Comparison of ENCODE assay signal across 20 mouse cellular contexts in genomic region chr8:9428846-9429245, GRCm38 (mm10).
DNase-seq lines count a peak whose midpoint lies in the region; TF ChIP-seq lines count a peak whose summit lies in the region.
"Had no signal": no experiment of that assay in that cellular context is flagged by ENCODE, and none has a peak within 500 bp of the region (broad histone marks: within the 10 kb centered on the region; RNA-seq: fewer than 3 reads in every experiment).

No protein-coding gene starts in this region.

- H3K36me3 ChIP-seq in testis, adult 2 months (ENCODE audit: control insufficient read depth, insufficient read depth, low read length) = no peaks in the 10 kb centered on the region
- H3K36me3 ChIP-seq: embryonic facial prominence, embryonic 13.5 days; forebrain, embryonic 12.5 days; heart, embryonic 10.5 days; hindbrain, embryonic 13.5 days had no signal

- DNase-seq in testis, postnatal 10 days (ENCODE audit: low spot score) = no peak
- DNase-seq in cerebellum, adult 2 months = peak; percentile 50 to 69
- DNase-seq in cerebellum, postnatal 10 days = peak; percentile 48 to 50
- DNase-seq in urinary bladder, postnatal 10 days (ENCODE audit: low spot score) = no peak
- no peak for DNase-seq in lung, adult 2 months
- DNase-seq in spleen, postnatal 10 days (ENCODE audit: low spot score in 2 of 2) = no peak
- DNase-seq: adrenal gland, adult 2 months; adrenal gland, postnatal 25 days; gastrocnemius, postnatal 10 days; heart, adult 18-20 months; heart, postnatal 14 days; kidney, adult 11 months had no signal

- peak overlapping the region; percentile 51 for H3K4me3 ChIP-seq in testis, adult 2 months (ENCODE audit: control insufficient read depth, low read depth, low read length)
- H3K4me3 ChIP-seq in cerebellum, adult 2 months (replicated peaks; ENCODE audit: insufficient read depth, low read depth, low read length) = no peak overlapping the region
- H3K4me3 ChIP-seq in lung, adult 2 months (replicated peaks; ENCODE audit: extremely low read depth, low read depth, low read length) = no peak overlapping the region
- H3K4me3 ChIP-seq: embryonic facial prominence, embryonic 13.5 days; forebrain, embryonic 12.5 days; heart, embryonic 10.5 days; hindbrain, embryonic 13.5 days had no signal

- H3K27me3 ChIP-seq in testis, adult 2 months (ENCODE audit: control insufficient read depth, insufficient read depth, low read length) = no peaks in the 10 kb centered on the region
- no peaks in the 10 kb centered on the region for H3K27me3 ChIP-seq in cerebellum, adult 2 months (ENCODE audit: control insufficient read depth, insufficient read depth, low read length)
- H3K27me3 ChIP-seq: CH12.LX; embryonic facial prominence, embryonic 13.5 days; forebrain, embryonic 12.5 days; hindbrain, embryonic 13.5 days; Patski had no signal

- H3K27ac ChIP-seq in testis, adult 2 months (ENCODE audit: control insufficient read depth, insufficient read depth, low read depth, low read length) = no peak overlapping the region
- H3K27ac ChIP-seq in cerebellum, adult 2 months (ENCODE audit: insufficient read depth, low read length) = no peak overlapping the region
- H3K27ac ChIP-seq: embryonic facial prominence, embryonic 13.5 days; forebrain, embryonic 12.5 days; heart, embryonic 10.5 days; hindbrain, embryonic 13.5 days; hindbrain, postnatal 0 days had no signal

- TF ChIP-seq CTCF in testis, adult 2 months (IDR thresholded peaks at IDR 0.05; ENCODE audit: control insufficient read depth, insufficient read depth, insufficient replicate concordance, low read depth, low read length) = no peak
- TF ChIP-seq CTCF in cerebellum, adult 2 months (IDR thresholded peaks at IDR 0.05; ENCODE audit: borderline replicate concordance, insufficient read depth, low read depth, low read length) = no peak
- no peak for TF ChIP-seq CTCF in lung, adult 2 months (IDR thresholded peaks at IDR 0.05; ENCODE audit: insufficient read depth, low read length)

- WGBS in cerebellum, adult 2 months = 37% methylated on average over 4 of the region's 4 CpGs
- 62% methylated on average over 4 of the region's 4 CpGs for WGBS in lung, adult 2 months

- H3K4me1 ChIP-seq in testis, adult 2 months (ENCODE audit: control insufficient read depth, insufficient read depth, low read length) = 0 out of 2 replicates have a peak, but pooled peaks cover 2% of the 10 kb centered on the region
- peaks cover 5% of the 10 kb centered on the region; the same call in 1 of the 2 replicates for H3K4me1 ChIP-seq in cerebellum, adult 2 months (ENCODE audit: control insufficient read depth, insufficient read depth, low read length)
- H3K4me1 ChIP-seq in lung, adult 2 months (ENCODE audit: control insufficient read depth, insufficient read depth, low read length) = no peaks in the 10 kb centered on the region
- H3K4me1 ChIP-seq: embryonic facial prominence, embryonic 13.5 days; forebrain, embryonic 12.5 days had no signal

- no peak for TF ChIP-seq POLR2A in testis, adult 2 months (IDR thresholded peaks at IDR 0.05; ENCODE audit: control insufficient read depth, low read depth, low read length)
- TF ChIP-seq POLR2A in cerebellum, adult 2 months (IDR thresholded peaks at IDR 0.05; ENCODE audit: borderline replicate concordance, insufficient read depth, low read length) = no peak
- no peak for TF ChIP-seq POLR2A in lung, adult 2 months (IDR thresholded peaks at IDR 0.05; ENCODE audit: borderline replicate concordance, extremely low read depth, low read depth, low read length)

Comparison
In these comparisons a context has a peak if more than half of its experiments do, and no peak if none do; other contexts are left out.
1. DNase-seq: peak in cerebellum, adult 2 months (2 of 2) and cerebellum, postnatal 10 days (2 of 2); none in testis, postnatal 10 days (single experiment), urinary bladder, postnatal 10 days (single experiment), lung, adult 2 months (single experiment) and spleen, postnatal 10 days (0 of 2).